Mouse (Mus musculus) embryo, embryonic 11.5 days (tissue): ENCODE measurements around the gene Sox6.

ENCODE experiments used
- DNase-seq: peaks from one replicate; pipeline ENCODE4 v3.0.0-alpha.2; 2012; ENCODE audit warnings: low read depth, low spot score

The Sox6 gene

DNA sequence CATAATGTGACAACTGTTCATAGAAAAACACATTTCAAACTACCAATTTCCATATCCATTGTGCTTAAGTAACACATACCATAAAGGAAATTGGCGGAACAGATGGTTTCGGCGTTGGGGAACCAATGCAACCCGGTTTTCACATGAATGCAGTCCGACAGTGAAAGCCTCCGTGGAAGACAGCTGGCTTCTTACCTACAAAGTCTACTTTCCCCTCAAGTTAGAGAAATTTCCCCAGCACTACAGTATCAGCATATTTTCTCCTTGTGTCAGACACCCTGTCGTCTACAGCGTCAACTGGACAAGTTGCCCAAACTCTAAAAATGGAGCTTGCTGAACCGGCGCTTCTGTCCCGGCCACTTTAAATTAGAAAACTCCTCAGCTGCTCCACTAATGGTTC lies 470.3 kb downstream of the Sox6 start:
- DNase-seq, result no peak

GRCm38 (mm10) chr7:115566818-115567217 lies 471.8 kb downstream of the Sox6 start:
- DNase-seq, result no peak

GRCm38 (mm10) chr7:115565060-115565426 lies 473.6 kb downstream of the Sox6 start:
- DNase-seq, result no peak

DNA sequence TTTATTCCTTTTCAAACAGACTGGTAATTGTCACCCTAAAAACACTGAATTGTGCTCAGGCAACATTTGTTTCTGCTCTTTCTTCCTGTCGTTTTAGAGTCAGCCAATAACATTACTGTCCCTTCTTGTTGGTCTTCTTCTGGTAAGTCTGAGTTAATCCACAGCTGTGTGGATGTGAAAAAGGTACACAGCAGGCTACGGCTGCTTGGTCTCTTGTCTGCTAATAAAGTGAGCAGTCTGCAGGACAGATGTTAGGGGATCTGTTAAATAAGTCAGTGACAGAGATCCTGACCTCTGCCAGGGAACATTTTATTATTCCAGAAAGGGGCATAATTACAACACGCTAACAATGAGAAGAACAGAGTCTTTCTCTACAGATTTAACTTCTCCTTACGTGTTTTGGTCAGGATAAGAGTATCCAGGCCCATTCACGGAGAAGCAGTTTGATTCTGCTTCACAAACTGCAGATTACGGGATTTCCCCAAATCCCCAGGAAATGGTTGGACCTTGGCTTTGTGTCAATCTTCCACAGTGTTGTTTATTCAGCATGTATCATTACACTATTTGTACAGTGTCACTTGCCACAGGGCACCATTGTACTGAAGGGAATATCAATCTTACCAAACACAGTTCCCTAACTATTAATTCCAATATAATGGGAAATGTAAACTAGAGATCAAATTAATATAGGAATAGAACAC lies 474.1 kb downstream of the Sox6 start:
- no peak for DNase-seq

GRCm38 (mm10) chr7:115556677-115557076 lies 481.9 kb downstream of the Sox6 start:
- DNase-seq, result no peak

- no peak for DNase-seq
Measured at GRCm38 (mm10) chr7:115550197-115550804, 488.3 kb downstream of the Sox6 start.

GRCm38 (mm10) chr7:115549670-115550069 lies 488.9 kb downstream of the Sox6 start:
- DNase-seq, result no peak

DNA sequence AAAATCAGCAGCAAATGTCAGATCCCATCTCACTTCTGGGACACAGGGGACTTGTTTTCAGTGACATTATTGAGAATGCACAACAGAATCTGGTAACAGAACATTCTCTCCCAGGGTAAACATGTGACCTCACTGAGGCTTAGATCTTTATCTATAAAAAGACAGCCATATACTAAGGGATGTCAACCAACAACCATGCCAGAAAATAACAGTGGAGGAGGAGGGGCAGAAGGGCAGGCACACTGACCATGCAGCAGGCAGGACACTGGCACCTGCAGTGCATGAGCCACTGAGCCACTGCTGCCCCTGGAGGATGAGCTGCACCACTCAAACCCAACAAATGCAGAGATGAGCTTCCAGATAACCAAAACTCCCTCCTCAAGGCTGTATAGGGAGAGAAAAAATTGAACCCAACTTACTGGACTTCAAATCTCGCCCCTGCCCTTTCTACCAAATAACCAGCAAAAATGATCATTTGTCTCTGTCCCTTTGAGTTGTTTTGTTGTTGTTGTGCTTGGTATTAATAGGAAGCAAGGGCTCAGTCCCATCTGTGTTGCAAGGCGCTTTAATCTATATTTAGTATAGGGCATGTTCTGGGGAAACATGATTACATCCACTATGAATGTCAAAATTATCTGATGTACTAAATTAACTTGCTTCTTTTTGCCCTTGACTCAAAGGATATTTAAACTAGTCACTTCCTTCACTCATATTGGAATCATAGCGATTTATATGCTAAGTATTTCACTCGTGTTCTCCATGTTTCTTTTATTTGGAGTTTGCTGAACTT lies 492.8 kb downstream of the Sox6 start:
- DNase-seq, result no peak

GRCm38 (mm10) chr7:115543596-115543995 lies 495.0 kb downstream of the Sox6 start:
- DNase-seq, result no peak

DNA sequence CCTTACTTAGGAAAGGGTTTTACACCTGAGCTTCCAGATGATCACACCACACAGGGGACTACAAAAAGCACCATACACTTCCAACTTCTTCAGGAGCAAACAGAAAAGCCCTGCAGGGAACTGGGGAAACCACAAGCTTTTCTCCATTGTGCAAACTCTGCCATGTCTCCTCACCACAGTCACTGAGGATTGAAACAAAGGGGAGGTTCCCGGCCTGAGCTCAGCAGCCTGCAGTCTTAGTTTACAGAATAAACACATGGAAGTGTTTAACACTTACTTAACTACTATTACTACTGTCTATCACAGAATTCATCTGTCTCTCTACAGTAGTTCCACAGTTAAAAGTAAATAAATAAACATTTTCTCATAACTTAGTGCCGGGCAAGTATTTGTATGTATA lies 498.3 kb downstream of the Sox6 start:
- DNase-seq, result no peak

DNA sequence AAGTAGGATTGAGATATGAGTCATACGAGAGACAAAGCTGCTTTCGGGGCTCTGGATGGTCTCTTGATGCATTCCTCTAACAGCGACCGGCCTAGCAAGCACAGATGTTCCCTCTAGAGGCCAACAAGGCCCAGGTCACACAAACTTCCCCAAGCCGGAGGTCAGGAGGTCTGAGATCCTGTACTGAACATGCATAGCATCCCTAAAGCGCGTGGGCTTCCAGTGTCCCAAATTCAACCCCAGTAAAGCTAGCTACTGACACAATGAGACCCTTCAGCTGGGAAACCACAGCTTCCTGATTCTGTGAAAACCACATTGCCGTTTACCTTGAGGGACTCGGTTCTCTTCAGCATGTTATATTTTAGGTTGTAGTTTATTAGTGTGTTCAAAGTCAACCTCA lies 499.6 kb downstream of the Sox6 start:
- no peak for DNase-seq

- no peak for DNase-seq
Measured at GRCm38 (mm10) chr7:115537636-115538035, 501.0 kb downstream of the Sox6 start.

GRCm38 (mm10) chr7:115536521-115536920 lies 502.1 kb downstream of the Sox6 start:
- no peak for DNase-seq

DNA sequence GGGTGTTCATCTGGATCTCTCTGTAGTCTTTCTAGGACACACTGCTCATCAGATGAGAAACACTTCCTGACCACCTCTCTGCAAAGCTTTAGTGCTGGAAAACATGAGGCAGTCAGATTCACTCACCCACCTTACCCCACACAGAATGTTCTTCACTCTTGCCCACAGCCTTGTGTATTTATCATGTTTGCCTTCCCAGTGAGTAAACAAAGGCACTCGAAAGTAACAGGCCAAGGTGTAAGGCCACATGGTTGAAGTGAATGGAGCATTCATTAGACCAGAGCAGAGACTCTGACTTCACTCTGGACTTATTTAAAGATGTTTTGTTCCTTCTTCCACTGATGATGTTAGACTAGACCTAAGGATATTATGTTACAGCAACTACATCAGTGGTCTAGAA lies 506.7 kb downstream of the Sox6 start:
- no peak for DNase-seq

DNA sequence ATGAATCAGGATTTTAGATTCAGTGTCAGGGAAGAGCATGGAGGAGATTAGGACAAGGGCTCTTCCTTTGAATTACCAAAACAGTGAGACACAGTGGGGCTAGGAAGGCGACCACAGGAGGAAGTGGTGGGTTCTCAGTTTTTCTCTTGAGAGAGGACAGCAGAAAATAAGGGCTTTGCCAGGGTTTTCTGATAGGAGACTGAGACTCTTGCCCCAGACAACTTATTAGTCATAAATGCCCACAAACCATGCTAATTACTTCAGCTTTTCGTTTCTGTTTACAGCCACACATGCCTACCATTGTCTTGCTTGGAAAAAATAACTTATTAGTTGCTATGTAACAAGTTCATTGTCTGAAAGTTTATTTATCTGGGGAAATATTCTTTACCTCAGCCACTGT lies 507.4 kb downstream of the Sox6 start:
- no peak for DNase-seq

- no peak for DNase-seq
Measured at GRCm38 (mm10) chr7:115517701-115518100, 520.9 kb downstream of the Sox6 start.

DNA sequence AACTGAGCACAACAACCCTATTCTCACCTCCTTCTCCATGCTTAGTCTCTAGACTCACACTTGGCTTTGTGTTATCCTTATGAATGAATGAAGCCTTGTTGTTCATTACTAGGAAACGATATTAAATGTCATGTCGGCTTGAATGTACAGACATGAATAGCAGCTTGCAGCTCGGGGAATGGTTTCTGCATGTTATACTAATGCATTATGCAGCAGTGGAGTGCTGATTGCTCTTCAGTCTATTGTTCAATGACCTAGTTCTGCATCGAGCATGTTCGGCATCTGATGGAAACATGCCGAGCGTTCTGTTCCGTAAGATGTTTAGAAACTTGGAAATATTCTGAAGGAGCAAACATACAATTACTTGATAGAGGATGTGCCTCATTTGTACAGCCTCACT lies 524.9 kb downstream of the Sox6 start:
- DNase-seq, result no peak

- DNase-seq, result no peak
Measured at GRCm38 (mm10) chr7:115511777-115512176, 526.8 kb downstream of the Sox6 start.

GRCm38 (mm10) chr7:115511091-115511490 lies 527.5 kb downstream of the Sox6 start:
- DNase-seq, result no peak

DNA sequence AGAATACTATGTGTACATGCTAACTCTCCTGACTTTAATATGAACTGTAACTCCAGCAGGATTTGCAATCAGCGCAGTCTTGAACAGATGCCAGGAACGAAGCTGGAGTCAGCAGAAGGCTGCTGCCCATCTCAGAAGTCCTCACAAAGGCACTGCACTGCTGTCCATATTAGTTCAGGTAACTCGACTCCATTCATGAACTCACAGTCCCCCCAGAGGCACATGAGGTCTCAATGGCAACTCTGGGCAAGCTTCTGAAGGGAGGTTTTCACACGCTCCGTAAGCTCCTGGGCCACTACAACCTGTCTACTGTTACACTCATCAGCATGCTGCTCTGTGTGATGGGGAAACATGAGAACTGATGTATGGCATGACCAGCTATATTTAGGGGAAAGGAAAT lies 528.6 kb downstream of the Sox6 start:
- no peak for DNase-seq

- no peak for DNase-seq
Measured at GRCm38 (mm10) chr7:115506385-115506784, 532.2 kb downstream of the Sox6 start.

DNA sequence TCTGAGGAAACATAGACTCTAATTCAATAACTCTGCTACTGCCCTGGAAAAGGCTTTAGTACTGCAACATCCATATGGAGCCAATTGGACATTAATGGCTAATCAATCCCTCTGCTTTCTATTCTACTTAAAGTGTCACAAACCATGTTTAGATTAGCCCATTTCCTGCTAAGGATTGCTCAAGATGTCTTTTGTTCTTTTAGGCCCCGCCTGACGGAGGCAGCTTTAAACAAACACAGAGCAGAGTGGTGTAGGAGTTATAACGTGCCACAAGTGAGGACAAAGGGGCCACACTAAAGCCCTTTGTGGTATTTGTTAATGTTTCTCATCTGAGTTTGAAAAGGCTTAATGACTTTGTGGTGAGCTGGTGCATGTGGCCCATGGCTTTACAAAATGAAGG lies 537.1 kb downstream of the Sox6 start:
- peak; percentile 22 for DNase-seq

DNA sequence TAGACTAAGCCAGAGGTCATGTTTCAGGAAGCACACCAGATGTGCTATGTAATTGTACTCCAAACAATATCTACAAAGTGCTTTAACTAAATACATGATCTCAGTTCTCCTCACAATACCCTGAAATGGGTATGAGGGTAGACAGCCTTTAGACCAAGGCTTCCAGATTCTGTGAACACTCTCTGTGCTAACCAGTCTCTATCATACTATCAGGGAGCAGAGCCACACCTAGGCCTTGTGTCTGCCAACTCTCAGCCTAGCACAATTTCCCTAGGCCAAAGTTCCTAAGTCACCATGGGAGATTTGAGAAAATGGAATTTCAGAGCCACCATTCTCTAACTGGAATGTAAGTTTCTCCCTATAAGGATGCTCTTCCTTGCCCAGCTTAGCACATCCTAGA lies 537.8 kb downstream of the Sox6 start:
- DNase-seq, result no peak
